Mouse (Mus musculus) intestine, postnatal 0 days (tissue): Measurements from ENCODE around the gene Ubap1. TPM values are rescaled to one million over a fixed set of nuclear protein-coding genes. Genes with fewer than 3 reads are reported as not detected.

Source experiments
- ATAC-seq: fragments of 200-750 bp; cut with Nextera tagmentation; 2 replicates; pipeline ENCODE4 v1.8.0; 2017; ENCODE audit warnings: mild to moderate bottlenecking, moderate TSS enrichment, moderate library complexity
- H3K27ac ChIP-seq: fragments of 300-500 bp; sonication (generic); 2 replicates; pipeline ENCODE4 v1.5.1; 2014; ENCODE audit warnings: mild to moderate bottlenecking, low read depth, low read length, moderate library complexity
- H3K27me3 ChIP-seq: fragments of 300-500 bp; sonication (generic); replicated peaks from 2 replicates; pipeline ENCODE4 v1.6.1; 2014; ENCODE audit warnings: low read length, mixed read lengths; ENCODE audit not compliant: control insufficient read depth, insufficient read depth
- H3K36me3 ChIP-seq: fragments of 300-500 bp; sonication (generic); 2 replicates; pipeline ENCODE4 v1.6.1; 2014; ENCODE audit warnings: mild to moderate bottlenecking, moderate library complexity; ENCODE audit not compliant: control insufficient read depth, insufficient read depth
- H3K4me1 ChIP-seq: fragments of 300-500 bp; sonication (generic); replicated peaks from 2 replicates; pipeline ENCODE4 v1.6.1; 2014; ENCODE audit warnings: antibody characterized with exemption, low read length, mixed read lengths; ENCODE audit not compliant: control insufficient read depth, insufficient read depth
- H3K4me2 ChIP-seq: fragments of 300-500 bp; sonication (generic); replicated peaks from 2 replicates; pipeline ENCODE4 v1.6.1; 2014; ENCODE audit warnings: low read depth, mild to moderate bottlenecking, moderate library complexity
- H3K4me3 ChIP-seq: fragments of 300-500 bp; sonication (generic); 2 replicates; pipeline ENCODE4 v1.5.1; 2014; ENCODE audit warnings: low read depth, low read length
- H3K9ac ChIP-seq: fragments of 300-500 bp; sonication (generic); 2 replicates; pipeline ENCODE4 v1.6.1; 2014; ENCODE audit warnings: mild to moderate bottlenecking, low read depth, low read length
- H3K9me3 ChIP-seq: fragments of 300-500 bp; sonication (generic); 2 replicates; pipeline ENCODE4 v1.6.1; 2016; ENCODE audit warnings: mixed run types; ENCODE audit not compliant: control insufficient read depth
- CTCF ChIP-seq: sonication (generic); IDR thresholded peaks from 2 replicates; pipeline ENCODE4 v1.5.1; 2016; ENCODE audit warnings: low read depth, mild to moderate bottlenecking, control low read depth, antibody characterized with exemption, moderate library complexity
- WGBS: fragments of 180-500 bp; shearing (Covaris S2); extraction: QIAGEN DNeasy Blood & Tissue Kit; methylation state at CpG from one replicate; pipeline ENCODE4 v1.1.7; 2014; 5-methylcytosine and 5-hydroxymethylcytosine counted together
- polyA plus RNA-seq: library from polyadenylated mRNA; unstranded; fragments of >200 nt; fragmentation: Nextera tagmentation; extraction: Ambion mirVana; gene quantifications from 2 replicates; pipeline ENCODE4 v1.2.1, GENCODE M21; 2015

The Ubap1 gene
- polyA plus RNA-seq, 1 experiment from 2014 or later = 36.3 TPM

DNA sequence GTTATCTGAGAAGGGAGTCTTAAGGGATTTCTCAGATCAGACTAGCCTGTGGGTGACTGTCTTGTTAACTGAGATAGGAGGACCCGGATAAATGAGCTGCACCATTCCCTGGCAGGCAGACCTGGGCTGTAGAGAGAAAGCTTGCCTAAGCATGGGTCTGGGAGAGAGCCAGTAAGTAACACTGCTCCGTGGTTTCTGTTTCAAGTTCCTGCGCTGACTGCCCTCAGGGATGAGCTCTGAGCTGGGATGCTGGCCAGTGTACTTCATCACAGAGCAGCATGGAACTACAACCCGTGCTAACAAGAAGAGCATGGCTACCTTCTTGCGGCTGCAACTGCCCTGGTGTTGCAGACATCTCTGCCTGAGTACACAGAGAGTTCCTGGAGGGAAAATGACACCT is 51.1 kb downstream of the Ubap1 start:
- Histone ChIP-seq H3K27ac (no peak overlapping the region), H3K4me2 (no peak overlapping the region), H3K4me3 (no peak overlapping the region), H3K27me3 (no peaks in the 10 kb centered on the region), H3K9me3 (no peaks in the 10 kb centered on the region), H3K4me1 (no peaks in the 10 kb centered on the region), H3K36me3 (peaks cover 35% of the 10 kb centered on the region), H3K9ac (no peak overlapping the region)
- no peak for ATAC-seq
- TF ChIP-seq CTCF = no peak
- 82% methylated on average over 5 of the region's 5 CpGs for WGBS

DNA sequence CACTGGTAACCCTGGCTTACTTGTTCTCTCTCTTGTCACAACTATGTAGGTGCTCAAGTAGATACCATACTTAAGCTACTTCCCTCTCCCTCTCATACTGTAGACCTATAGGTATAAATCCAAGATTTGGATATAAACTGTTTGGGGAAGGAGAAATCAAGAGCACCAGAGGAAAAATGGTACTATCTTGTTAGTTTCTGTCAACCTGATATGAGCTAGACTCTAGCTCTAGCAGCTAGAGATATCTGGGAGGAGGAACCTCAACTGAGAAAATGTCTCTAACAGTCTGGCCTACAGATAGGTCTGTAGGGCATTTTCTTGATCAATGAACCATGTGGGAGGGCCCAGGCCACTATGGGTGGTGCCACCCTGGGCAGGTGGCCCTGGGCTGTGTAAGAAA is 52.4 kb downstream of the Ubap1 start:
- TF ChIP-seq CTCF = no peak
- Histone ChIP-seq H3K9ac (no peak overlapping the region), H3K36me3 (peaks cover 31% of the 10 kb centered on the region), H3K27ac (no peak overlapping the region), H3K4me2 (no peak overlapping the region), H3K4me1 (no peaks in the 10 kb centered on the region), H3K9me3 (no peaks in the 10 kb centered on the region), H3K4me3 (no peak overlapping the region), H3K27me3 (no peaks in the 10 kb centered on the region)
- ATAC-seq = no peak

DNA sequence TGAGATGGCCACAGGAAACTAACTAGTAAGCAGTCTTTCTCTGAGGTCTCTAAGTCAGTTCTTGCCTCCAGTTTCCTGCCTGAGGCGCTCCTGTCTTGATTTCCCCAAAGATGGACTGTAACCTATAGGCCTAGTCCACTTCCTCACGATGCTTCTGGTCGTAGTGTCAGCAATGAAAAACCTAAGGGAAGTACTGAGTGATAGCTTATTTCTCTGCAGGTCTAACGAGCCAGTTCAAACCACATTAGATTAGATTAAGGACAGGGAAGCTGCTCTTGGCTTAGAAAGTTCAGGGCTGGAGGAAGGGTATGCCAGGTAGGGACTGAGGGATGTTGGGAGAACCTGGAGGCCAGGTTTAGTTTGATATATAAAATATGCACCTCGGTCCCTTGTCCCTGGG is 52.8 kb downstream of the Ubap1 start:
- Histone ChIP-seq H3K4me3 (no peak overlapping the region), H3K4me2 (no peak overlapping the region), H3K4me1 (no peaks in the 10 kb centered on the region), H3K9ac (no peak overlapping the region), H3K27ac (no peak overlapping the region), H3K27me3 (no peaks in the 10 kb centered on the region), H3K9me3 (no peaks in the 10 kb centered on the region), H3K36me3 (peaks cover 30% of the 10 kb centered on the region)
- TF ChIP-seq CTCF = no peak
- no peak for ATAC-seq
- WGBS = 82% methylated on average over 5 of the region's 5 CpGs

DNA sequence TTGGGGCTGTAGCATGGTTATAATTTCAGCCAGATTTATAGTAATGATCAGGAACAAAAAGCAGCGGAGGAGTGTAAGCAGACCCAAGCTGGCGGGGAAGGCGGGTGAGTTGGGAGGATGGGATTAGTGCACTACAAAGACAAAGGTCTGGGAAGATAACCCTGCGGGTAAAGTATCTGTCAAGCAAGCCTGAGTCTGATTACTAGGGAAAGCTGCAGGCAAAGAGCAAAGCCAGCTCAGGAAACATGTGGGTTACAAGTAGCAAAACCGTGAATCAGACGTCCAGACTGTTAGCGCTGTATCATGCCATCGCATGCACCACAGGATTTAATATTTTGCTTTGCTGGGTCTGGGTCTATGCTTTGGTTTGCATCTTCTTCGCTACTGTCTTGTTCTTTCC is 57.8 kb downstream of the Ubap1 start:
- TF ChIP-seq CTCF = no peak
- Histone ChIP-seq H3K4me3 (no peak overlapping the region), H3K9me3 (no peaks in the 10 kb centered on the region), H3K27me3 (no peaks in the 10 kb centered on the region), H3K4me1 (no peaks in the 10 kb centered on the region), H3K9ac (no peak overlapping the region), H3K4me2 (no peak overlapping the region), H3K36me3 (peaks cover 5% of the 10 kb centered on the region; the same call in 1 of the 2 replicates), H3K27ac (no peak overlapping the region)
- ATAC-seq = no peak
- 89% methylated on average over 9 of the region's 9 CpGs for WGBS

DNA sequence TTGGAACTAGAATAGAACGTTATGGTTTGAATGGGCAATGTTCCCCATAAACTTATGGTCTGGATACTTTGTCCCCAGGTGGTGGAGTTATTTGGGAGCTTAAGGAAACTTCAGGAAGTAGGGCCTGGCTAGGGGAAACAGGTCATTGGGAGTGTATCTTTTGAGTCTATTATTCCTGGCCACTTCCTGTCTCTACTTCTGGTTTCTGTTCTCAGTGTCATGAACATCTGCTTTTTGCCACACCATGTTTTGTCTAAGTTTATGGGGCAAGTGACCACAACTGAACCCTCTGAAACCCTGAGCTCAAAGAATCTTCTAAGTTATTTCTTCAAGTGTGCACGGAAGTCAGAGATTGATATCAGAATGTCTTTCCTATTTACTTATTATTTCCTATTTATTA is 58.6 kb downstream of the Ubap1 start:
- Histone ChIP-seq H3K27ac (no peak overlapping the region), H3K9me3 (no peaks in the 10 kb centered on the region), H3K27me3 (no peaks in the 10 kb centered on the region), H3K4me2 (no peak overlapping the region), H3K4me3 (no peak overlapping the region), H3K9ac (no peak overlapping the region), H3K4me1 (no peaks in the 10 kb centered on the region), H3K36me3 (peaks cover 5% of the 10 kb centered on the region; the same call in 1 of the 2 replicates)
- 94% methylated on average over 2 of the region's 2 CpGs for WGBS
- ATAC-seq = no peak
- TF ChIP-seq CTCF = no peak

DNA sequence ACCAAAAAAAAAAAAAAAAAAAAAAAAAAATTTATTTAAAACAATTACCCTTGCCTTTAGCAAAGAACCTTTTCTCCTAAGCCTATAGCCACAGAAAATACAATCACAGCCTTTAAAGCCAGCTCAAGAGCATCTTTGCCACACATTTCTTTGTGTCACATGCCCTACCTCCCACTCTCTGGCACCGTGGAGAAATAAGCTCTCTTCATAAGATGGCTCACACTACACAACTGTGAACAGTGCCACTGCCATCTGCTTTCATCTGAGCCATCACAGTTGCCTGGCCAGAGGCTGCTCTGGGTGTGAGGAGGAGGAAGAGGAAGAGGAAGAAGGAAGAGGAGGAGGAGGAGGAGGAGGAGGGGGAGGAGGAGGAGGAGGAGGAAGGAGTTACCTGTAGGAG is 60.5 kb downstream of the Ubap1 start:
- H3K9me3 ChIP-seq = no peaks in the 10 kb centered on the region
- H3K27me3 ChIP-seq = no peaks in the 10 kb centered on the region
- no peak overlapping the region for H3K27ac ChIP-seq
- no peaks in the 10 kb centered on the region for H3K4me1 ChIP-seq
- H3K9ac ChIP-seq = no peak overlapping the region
- H3K4me2 ChIP-seq = no peak overlapping the region
- no peak overlapping the region for H3K4me3 ChIP-seq
- 96% methylated on average over 1 of the region's 1 CpGs for WGBS
- no peak for TF ChIP-seq CTCF
- peaks cover 5% of the 10 kb centered on the region; the same call in 1 of the 2 replicates for H3K36me3 ChIP-seq
- no peak for ATAC-seq

DNA sequence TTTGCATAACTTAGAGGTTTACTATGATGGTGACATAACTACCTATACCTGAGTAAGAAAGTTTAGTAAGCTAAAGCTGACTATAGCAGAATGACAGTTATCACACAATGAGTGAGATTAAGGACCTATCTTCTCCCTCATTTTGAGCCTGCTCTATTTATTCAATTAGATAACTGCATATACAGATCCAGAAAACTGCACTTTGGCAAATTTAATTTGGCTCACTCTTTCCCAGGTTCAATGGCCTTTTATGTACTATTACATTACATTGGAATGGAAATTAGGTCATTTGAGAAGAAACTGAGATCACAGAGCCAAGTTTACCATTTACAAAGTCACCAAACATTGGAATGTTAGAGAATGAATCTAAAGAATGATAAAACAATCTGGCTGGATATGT is 68.2 kb downstream of the Ubap1 start:
- no peak overlapping the region for H3K4me3 ChIP-seq
- ATAC-seq = no peak
- H3K27ac ChIP-seq = no peak overlapping the region
- no peak for TF ChIP-seq CTCF
- no peaks in the 10 kb centered on the region for H3K36me3 ChIP-seq
- H3K27me3 ChIP-seq = no peaks in the 10 kb centered on the region
- H3K9ac ChIP-seq = no peak overlapping the region
- no peaks in the 10 kb centered on the region for H3K9me3 ChIP-seq
- H3K4me2 ChIP-seq = no peak overlapping the region
- no peaks in the 10 kb centered on the region for H3K4me1 ChIP-seq
